Mouse (Mus musculus): ENCODE data around the gene Tm4sf4. TPM values are rescaled to one million over a fixed set of nuclear protein-coding genes. Genes with fewer than 3 reads are reported as not detected.

The Tm4sf4 gene
- total RNA-seq (2017), result not detected in 2 replicates

GRCm38 (mm10) chr3:57425089-57425730, at the start of gene Tm4sf4:
Tm4sf4 (plus strand) TSS chr3:57425314.
- ATAC-seq (ENCODE audit: extremely low read depth, insufficient number of reproducible peaks, low FRiP score, poor library complexity, severe bottlenecking), result no peak

GRCm38 (mm10) chr3:57386423-57386822, 38.7 kb upstream of the Tm4sf4 start:
- ATAC-seq (ENCODE audit: extremely low read depth, insufficient number of reproducible peaks, low FRiP score, poor library complexity, severe bottlenecking), result no peak

- no peak for ATAC-seq (ENCODE audit: extremely low read depth, insufficient number of reproducible peaks, low FRiP score, poor library complexity, severe bottlenecking)
Measured at GRCm38 (mm10) chr3:57386895-57387294, 38.2 kb upstream of the Tm4sf4 start.

GRCm38 (mm10) chr3:57387593-57387992, 37.5 kb upstream of the Tm4sf4 start:
- ATAC-seq (ENCODE audit: extremely low read depth, insufficient number of reproducible peaks, low FRiP score, poor library complexity, severe bottlenecking), result no peak

GRCm38 (mm10) chr3:57411535-57411934, 13.6 kb upstream of the Tm4sf4 start:
- ATAC-seq (ENCODE audit: extremely low read depth, insufficient number of reproducible peaks, low FRiP score, poor library complexity, severe bottlenecking), result no peak

GRCm38 (mm10) chr3:57420233-57420632, 4.9 kb upstream of the Tm4sf4 start:
- ATAC-seq (ENCODE audit: extremely low read depth, insufficient number of reproducible peaks, low FRiP score, poor library complexity, severe bottlenecking), result no peak

- no peak for ATAC-seq (ENCODE audit: extremely low read depth, insufficient number of reproducible peaks, low FRiP score, poor library complexity, severe bottlenecking)
Measured at GRCm38 (mm10) chr3:57420660-57421059, 4.5 kb upstream of the Tm4sf4 start.

GRCm38 (mm10) chr3:57426351-57426750, 1.2 kb downstream of the Tm4sf4 start:
- no peak for ATAC-seq (ENCODE audit: extremely low read depth, insufficient number of reproducible peaks, low FRiP score, poor library complexity, severe bottlenecking)

- no peak for ATAC-seq (ENCODE audit: extremely low read depth, insufficient number of reproducible peaks, low FRiP score, poor library complexity, severe bottlenecking)
Measured at GRCm38 (mm10) chr3:57428682-57429464, 3.8 kb downstream of the Tm4sf4 start.

- ATAC-seq (ENCODE audit: extremely low read depth, insufficient number of reproducible peaks, low FRiP score, poor library complexity, severe bottlenecking), result no peak
Measured at GRCm38 (mm10) chr3:57429486-57429885, 4.4 kb downstream of the Tm4sf4 start.

GRCm38 (mm10) chr3:57431706-57432105, 6.6 kb downstream of the Tm4sf4 start:
- ATAC-seq (ENCODE audit: extremely low read depth, insufficient number of reproducible peaks, low FRiP score, poor library complexity, severe bottlenecking), result no peak

GRCm38 (mm10) chr3:57435364-57435763, 10.2 kb downstream of the Tm4sf4 start:
- ATAC-seq (ENCODE audit: extremely low read depth, insufficient number of reproducible peaks, low FRiP score, poor library complexity, severe bottlenecking), result no peak

- no peak for ATAC-seq (ENCODE audit: extremely low read depth, insufficient number of reproducible peaks, low FRiP score, poor library complexity, severe bottlenecking)
Measured at GRCm38 (mm10) chr3:57440956-57441355, 15.8 kb downstream of the Tm4sf4 start.

GRCm38 (mm10) chr3:57445706-57446105, 20.6 kb downstream of the Tm4sf4 start:
- no peak for ATAC-seq (ENCODE audit: extremely low read depth, insufficient number of reproducible peaks, low FRiP score, poor library complexity, severe bottlenecking)

GRCm38 (mm10) chr3:57447889-57448288, 22.8 kb downstream of the Tm4sf4 start:
- ATAC-seq (ENCODE audit: extremely low read depth, insufficient number of reproducible peaks, low FRiP score, poor library complexity, severe bottlenecking), result no peak

- no peak for ATAC-seq (ENCODE audit: extremely low read depth, insufficient number of reproducible peaks, low FRiP score, poor library complexity, severe bottlenecking)
Measured at GRCm38 (mm10) chr3:57448445-57448844, 23.3 kb downstream of the Tm4sf4 start.

GRCm38 (mm10) chr3:57458652-57459051, 33.5 kb downstream of the Tm4sf4 start:
- ATAC-seq (ENCODE audit: extremely low read depth, insufficient number of reproducible peaks, low FRiP score, poor library complexity, severe bottlenecking), result no peak

- ATAC-seq (ENCODE audit: extremely low read depth, insufficient number of reproducible peaks, low FRiP score, poor library complexity, severe bottlenecking), result no peak
Measured at GRCm38 (mm10) chr3:57463302-57463701, 38.2 kb downstream of the Tm4sf4 start.

GRCm38 (mm10) chr3:57466289-57466688, 41.2 kb downstream of the Tm4sf4 start:
- no peak for ATAC-seq (ENCODE audit: extremely low read depth, insufficient number of reproducible peaks, low FRiP score, poor library complexity, severe bottlenecking)

GRCm38 (mm10) chr3:57469325-57469724, 44.2 kb downstream of the Tm4sf4 start:
- ATAC-seq (ENCODE audit: extremely low read depth, insufficient number of reproducible peaks, low FRiP score, poor library complexity, severe bottlenecking), result no peak
